Mouse (Mus musculus): ENCODE measurements around the gene Det1. TPM values are rescaled to one million over a fixed set of nuclear protein-coding genes. Genes with fewer than 3 reads are reported as not detected.
A peak's percentile ranks its signal among the peaks of the same experiment; 100 is the strongest.

The Det1 gene
- 9.5 and 12.5 TPM in 2 replicates for polyA plus RNA-seq (2015; fragmentation: Nextera tagmentation; extraction: Ambion mirVana)

DNA sequence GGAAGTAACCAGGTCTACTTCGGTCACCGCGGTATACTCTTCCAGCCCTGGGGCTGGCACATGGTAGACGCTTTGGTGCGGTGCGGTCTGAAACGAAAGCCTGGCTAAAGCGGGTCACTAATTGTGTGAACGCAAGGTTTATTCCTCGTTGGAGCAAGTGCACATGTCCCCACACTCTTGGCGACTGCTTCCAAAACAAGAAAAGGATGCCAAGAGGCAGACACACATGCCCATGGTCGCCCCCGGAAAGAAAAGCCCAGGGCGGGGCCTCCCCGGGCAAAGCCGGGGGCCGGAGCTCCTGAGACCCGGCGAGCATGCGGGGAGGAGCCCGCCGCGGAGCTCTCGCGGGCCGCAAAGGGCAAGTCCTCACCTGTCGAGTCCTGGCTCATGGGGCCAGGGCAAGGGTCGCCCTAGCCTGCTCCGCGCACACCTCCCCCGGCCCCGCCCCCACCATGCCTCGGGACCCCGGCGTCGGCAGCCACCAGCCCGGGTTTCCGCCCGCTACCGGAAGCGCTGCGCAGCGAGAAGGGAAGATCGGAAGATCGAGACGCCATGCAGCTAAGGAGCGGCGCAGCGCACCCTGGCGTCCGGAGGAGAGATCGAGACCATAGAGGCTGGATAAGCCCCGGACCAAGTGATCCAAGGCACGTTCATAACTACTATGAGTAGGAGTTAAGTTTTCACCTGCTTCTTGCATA lies at the start of gene Det1:
Gene Det1, minus strand, starts transcription at position 527 of the 698 bp plus-strand sequence.
- Histone ChIP-seq H3K27me3 (no peaks in the 10 kb centered on the region), H3K27ac (peak within 1 kb of the TSS; percentile 80), H3K9me3 (replicated peaks) (no peaks in the 10 kb centered on the region), H3K4me3 (peak within 1 kb of the TSS; percentile 99), H3K36me3 (peaks cover 18% of the 10 kb centered on the region), H3K4me1 (replicated peaks) (peaks cover 13% of the 10 kb centered on the region), H3K4me2 (peak within 1 kb of the TSS; percentile 72), H3K9ac (peak within 1 kb of the TSS; percentile 92)
- ATAC-seq (replicated peaks; ENCODE audit: insufficient number of reproducible peaks, insufficient read depth, low FRiP score, low read depth): peak; percentile 89
- WGBS: under 1% methylated on average over 53 of the region's 54 CpGs

DNA sequence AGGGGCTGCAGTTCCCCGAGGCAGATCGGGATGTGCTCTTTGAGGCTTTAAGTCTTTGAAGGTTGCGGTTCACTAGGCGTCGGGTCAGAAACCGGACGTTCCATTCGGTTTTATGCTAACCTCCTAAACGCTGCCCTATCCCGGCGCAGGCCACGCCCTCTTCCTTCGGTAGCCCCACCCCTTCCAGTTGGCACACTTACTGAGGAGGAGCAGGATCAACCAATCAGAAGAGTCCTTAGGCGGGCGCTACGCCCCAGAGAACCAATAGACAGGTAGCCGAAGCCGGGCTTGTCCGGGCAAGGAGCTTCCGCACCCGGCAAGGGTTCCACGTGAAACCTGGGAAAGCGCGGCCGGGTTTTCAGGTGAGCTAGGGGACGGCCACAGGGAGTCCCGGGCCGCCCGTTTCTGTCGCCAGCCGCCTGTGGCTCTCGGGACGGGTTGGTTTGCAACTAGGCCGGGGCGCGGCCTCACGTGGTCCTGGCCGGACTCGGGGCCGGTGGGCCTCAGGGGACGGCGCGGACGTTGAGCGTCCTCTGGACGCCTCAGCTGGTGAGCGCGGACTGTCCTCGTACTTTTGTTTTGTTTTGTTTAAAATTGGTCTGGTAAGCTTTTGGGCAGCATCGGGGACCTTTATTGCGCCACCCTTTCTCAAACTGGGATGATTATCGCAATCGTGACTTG lies 48.7 kb upstream of the Det1 start, which contains the start of gene Aen:
Gene Aen, plus strand, starts transcription at position 202 of the 681 bp plus-strand sequence.
- peak; percentile 99 for ATAC-seq (replicated peaks; ENCODE audit: insufficient number of reproducible peaks, insufficient read depth, low FRiP score, low read depth)
- H3K9ac ChIP-seq: peak within 1 kb of the TSS; percentile 79
- peak within 1 kb of the TSS; percentile 77 for H3K27ac ChIP-seq
- H3K9me3 ChIP-seq (replicated peaks): no peaks in the 10 kb centered on the region
- peak within 1 kb of the TSS; percentile 100 for H3K4me3 ChIP-seq
- peak within 1 kb of the TSS; percentile 90 for H3K4me2 ChIP-seq
- 2% methylated on average over 53 of the region's 53 CpGs for WGBS
- H3K36me3 ChIP-seq: no peaks in the 10 kb centered on the region; the same call in 1 of the 2 replicates
- H3K4me1 ChIP-seq (replicated peaks): peaks cover 18% of the 10 kb centered on the region
- no peaks in the 10 kb centered on the region for H3K27me3 ChIP-seq

DNA sequence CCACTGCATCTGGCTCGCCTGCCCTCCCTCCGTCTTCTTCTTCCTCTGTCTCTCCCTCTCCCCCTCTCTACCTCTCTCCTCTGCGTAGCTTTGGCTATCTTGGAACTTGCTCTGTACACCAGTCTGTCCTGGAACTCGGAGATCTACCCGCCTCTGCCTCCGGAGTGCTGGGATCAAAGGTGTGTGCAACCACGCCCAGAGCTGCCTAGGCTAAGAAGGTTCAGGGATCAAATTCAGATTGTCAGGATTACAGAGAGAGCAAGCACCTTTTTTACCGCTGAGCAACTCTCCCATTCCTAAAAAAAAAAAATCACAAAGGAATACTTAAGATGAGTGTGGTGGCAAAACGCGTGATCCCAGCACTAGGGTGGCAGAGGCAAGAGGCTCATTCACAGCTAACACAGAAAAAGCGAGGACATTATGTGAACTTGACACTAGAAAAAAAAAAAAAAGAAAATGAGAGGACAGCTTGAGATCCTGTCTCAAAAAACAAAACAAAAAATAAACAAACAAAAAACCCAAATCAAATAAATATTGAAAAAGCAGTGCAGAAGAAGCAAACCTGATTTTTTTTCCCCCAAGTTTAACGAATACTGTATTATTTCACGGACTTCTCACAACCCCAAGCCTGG lies 48.1 kb upstream of the Det1 start:
- H3K36me3 ChIP-seq: no peaks in the 10 kb centered on the region; the same call in 1 of the 2 replicates
- H3K4me1 ChIP-seq (replicated peaks): peaks cover 18% of the 10 kb centered on the region
- peak overlapping the region; percentile 49 for H3K9ac ChIP-seq
- peak overlapping the region; percentile 90 for H3K4me2 ChIP-seq
- H3K27me3 ChIP-seq: peaks cover 5% of the 10 kb centered on the region
- H3K4me3 ChIP-seq: peak overlapping the region; percentile 100
- peak overlapping the region; percentile 77 for H3K27ac ChIP-seq
- ATAC-seq (replicated peaks; ENCODE audit: insufficient number of reproducible peaks, insufficient read depth, low FRiP score, low read depth): no peak
- H3K9me3 ChIP-seq (replicated peaks): no peaks in the 10 kb centered on the region
- WGBS: 54% methylated on average over 13 of the region's 13 CpGs

DNA sequence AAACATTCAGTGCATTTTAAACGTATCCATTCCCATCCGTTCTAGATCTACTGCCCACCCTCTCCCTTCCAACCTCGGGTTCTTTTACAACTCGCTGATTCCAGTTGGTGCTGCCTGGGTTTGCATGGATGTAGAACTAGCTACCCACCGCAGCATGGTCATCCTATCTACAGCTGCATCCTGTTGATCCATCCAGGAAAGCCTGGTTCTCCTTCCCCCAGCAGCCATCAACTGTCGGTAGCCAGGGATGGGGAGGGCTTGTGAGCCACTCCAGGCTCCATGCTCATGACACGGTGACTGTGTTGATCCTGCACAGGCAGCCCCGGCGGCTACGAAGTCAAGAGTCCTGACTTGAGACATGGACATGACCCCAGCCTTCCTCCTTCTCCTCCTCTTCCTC lies 46.9 kb upstream of the Det1 start:
- no peak for ATAC-seq (replicated peaks; ENCODE audit: insufficient number of reproducible peaks, insufficient read depth, low FRiP score, low read depth)

DNA sequence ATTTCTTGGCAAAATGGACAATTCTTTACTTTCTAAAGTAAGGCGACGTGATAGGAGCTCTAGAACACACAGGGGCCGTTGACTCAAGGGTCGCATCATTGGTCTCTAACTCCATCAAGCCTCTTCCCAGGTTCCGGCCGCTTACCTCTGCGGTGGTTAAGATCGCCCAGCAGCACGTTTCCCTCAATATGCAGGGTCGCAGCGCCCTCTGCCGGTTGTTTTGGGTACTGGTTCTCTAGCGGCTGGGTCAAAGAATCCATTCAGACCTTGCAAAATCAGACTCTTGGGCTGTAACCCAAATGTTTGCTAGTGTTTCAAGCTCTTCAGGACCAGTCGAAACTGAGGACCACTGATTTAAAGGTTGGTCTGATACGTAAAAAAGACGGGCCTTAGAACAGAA lies 43.6 kb upstream of the Det1 start:
- WGBS: 2% methylated on average over 16 of the region's 16 CpGs

More for the DNA sequence above, 46.9 kb upstream of the Det1 start:
- Histone ChIP-seq H3K27me3 (peaks cover 13% of the 10 kb centered on the region), H3K9ac (no peak overlapping the region), H3K4me2 (no peak overlapping the region), H3K36me3 (no peaks in the 10 kb centered on the region; the same call in 1 of the 2 replicates), H3K4me1 (replicated peaks) (peaks cover 18% of the 10 kb centered on the region), H3K9me3 (replicated peaks) (no peaks in the 10 kb centered on the region), H3K27ac (no peak overlapping the region), H3K4me3 (no peak overlapping the region)
- WGBS: 68% methylated on average over 10 of the region's 10 CpGs

DNA sequence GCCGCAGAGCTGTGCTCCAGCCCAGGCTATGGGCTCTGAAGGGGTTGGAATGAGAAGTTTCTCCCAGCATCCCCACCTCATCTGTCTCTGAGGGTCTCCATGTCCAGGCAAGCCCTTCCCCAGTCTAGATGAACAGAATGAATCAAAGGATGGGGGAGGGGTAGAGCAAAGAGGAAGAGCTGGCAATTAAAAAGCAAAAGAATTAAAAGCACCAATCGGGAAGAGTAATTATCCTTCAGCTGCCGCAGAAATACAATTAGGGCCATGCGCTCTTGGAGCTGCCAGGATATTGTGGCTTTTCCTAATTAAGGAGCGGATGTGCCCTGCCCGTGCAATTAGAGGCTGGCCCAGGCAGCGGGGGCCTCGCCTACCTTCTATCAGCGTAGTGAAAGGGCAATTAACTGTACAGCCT lies 40.4 kb upstream of the Det1 start:
- no peak overlapping the region for H3K4me2 ChIP-seq
- no peaks in the 10 kb centered on the region for H3K9me3 ChIP-seq (replicated peaks)
- H3K27me3 ChIP-seq: peaks cover 75% of the 10 kb centered on the region
- H3K4me3 ChIP-seq: no peak overlapping the region
- H3K4me1 ChIP-seq (replicated peaks): peaks cover 8% of the 10 kb centered on the region
- no peaks in the 10 kb centered on the region for H3K36me3 ChIP-seq
- no peak for ATAC-seq (replicated peaks; ENCODE audit: insufficient number of reproducible peaks, insufficient read depth, low FRiP score, low read depth)
- WGBS: 65% methylated on average over 9 of the region's 9 CpGs
- no peak overlapping the region for H3K9ac ChIP-seq
- H3K27ac ChIP-seq: no peak overlapping the region

More for the DNA sequence above, 43.6 kb upstream of the Det1 start:
- H3K4me2 ChIP-seq: no peak overlapping the region
- peaks cover 45% of the 10 kb centered on the region for H3K27me3 ChIP-seq
- ATAC-seq (replicated peaks; ENCODE audit: insufficient number of reproducible peaks, insufficient read depth, low FRiP score, low read depth): no peak
- H3K27ac ChIP-seq: no peak overlapping the region
- no peak overlapping the region for H3K4me3 ChIP-seq
- no peaks in the 10 kb centered on the region for H3K36me3 ChIP-seq
- peaks cover 3% of the 10 kb centered on the region for H3K4me1 ChIP-seq (replicated peaks)
- H3K9me3 ChIP-seq (replicated peaks): no peaks in the 10 kb centered on the region
- no peak overlapping the region for H3K9ac ChIP-seq

DNA sequence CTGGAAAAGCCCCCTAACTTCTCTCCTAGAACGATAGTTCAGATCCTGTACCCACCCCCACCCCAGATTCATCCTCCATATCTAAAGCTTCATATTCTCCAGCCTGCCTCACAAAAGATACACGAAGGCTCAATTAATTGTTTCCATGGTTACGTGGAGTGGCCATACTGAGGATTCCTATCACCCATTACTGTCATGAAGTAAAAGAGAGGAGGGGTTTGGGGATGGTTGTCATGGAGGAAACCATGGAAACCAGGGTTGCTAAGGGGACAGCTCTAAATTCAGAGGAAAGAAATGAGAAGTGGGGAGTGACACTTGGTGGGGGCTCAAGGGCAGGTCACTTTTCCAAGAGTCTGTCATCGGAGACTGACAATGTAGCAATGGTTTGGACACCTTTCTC lies 39.4 kb upstream of the Det1 start:
- H3K9me3 ChIP-seq (replicated peaks): no peaks in the 10 kb centered on the region
- ATAC-seq (replicated peaks; ENCODE audit: insufficient number of reproducible peaks, insufficient read depth, low FRiP score, low read depth): no peak
- no peak overlapping the region for H3K27ac ChIP-seq
- no peak overlapping the region for H3K4me3 ChIP-seq
- WGBS: 71% methylated on average over 4 of the region's 4 CpGs
- H3K4me1 ChIP-seq (replicated peaks): peaks cover 9% of the 10 kb centered on the region
- peaks cover 82% of the 10 kb centered on the region for H3K27me3 ChIP-seq
- H3K4me2 ChIP-seq: no peak overlapping the region
- no peaks in the 10 kb centered on the region for H3K36me3 ChIP-seq
- no peak overlapping the region for H3K9ac ChIP-seq

DNA sequence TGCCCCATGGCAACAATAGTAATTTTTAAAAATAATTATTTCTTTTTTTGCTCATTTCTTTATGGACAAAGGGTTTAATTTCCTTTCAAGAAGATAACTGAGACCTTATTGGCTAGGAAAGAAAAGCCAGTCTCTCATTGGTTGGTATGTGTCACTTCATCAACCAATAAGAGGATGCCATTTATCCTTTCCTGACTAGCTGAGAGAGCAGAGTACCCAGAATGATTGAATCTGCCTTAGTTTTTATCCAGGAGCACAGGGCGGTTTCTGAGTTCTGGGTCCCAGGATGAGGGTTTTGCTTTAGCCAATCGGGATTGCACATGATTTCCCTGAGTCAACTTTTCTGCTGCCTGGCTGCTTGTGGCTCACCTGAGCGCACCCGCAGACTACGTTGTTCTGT lies 38.3 kb upstream of the Det1 start:
- no peak overlapping the region for H3K27ac ChIP-seq
- WGBS: 77% methylated on average over 5 of the region's 5 CpGs
- H3K9me3 ChIP-seq (replicated peaks): no peaks in the 10 kb centered on the region
- no peak for ATAC-seq (replicated peaks; ENCODE audit: insufficient number of reproducible peaks, insufficient read depth, low FRiP score, low read depth)
- peaks cover 89% of the 10 kb centered on the region for H3K27me3 ChIP-seq
- no peak overlapping the region for H3K4me3 ChIP-seq
- H3K4me2 ChIP-seq: no peak overlapping the region
- peaks cover 9% of the 10 kb centered on the region for H3K4me1 ChIP-seq (replicated peaks)
- no peaks in the 10 kb centered on the region for H3K36me3 ChIP-seq
- no peak overlapping the region for H3K9ac ChIP-seq

DNA sequence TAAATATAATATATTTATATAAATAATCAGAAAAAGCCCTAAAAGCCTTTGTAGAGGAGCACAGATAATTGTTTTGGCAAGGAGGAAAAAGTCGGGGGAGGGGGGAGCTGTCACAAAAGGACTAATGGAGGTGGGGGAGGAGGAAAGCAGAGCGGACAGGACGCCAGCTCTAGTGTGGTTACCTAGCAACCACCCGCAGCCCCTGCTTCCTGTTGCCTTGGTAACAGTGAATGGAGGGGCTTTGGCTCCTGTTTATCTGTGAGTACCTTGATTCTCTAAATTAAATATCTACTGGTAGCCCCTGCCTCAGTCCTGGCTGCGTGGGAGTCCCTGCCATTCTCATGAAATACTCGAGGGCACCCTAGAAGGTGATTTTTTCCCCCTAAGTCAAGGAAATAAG lies 37.1 kb upstream of the Det1 start:
- Histone ChIP-seq H3K9me3 (replicated peaks) (no peaks in the 10 kb centered on the region), H3K4me1 (replicated peaks) (peaks cover 9% of the 10 kb centered on the region), H3K4me3 (no peak overlapping the region), H3K27ac (no peak overlapping the region), H3K9ac (no peak overlapping the region), H3K4me2 (no peak overlapping the region), H3K27me3 (peaks cover 91% of the 10 kb centered on the region), H3K36me3 (no peaks in the 10 kb centered on the region)
- 11% methylated on average over 6 of the region's 6 CpGs for WGBS
- ATAC-seq (replicated peaks; ENCODE audit: insufficient number of reproducible peaks, insufficient read depth, low FRiP score, low read depth): no peak

DNA sequence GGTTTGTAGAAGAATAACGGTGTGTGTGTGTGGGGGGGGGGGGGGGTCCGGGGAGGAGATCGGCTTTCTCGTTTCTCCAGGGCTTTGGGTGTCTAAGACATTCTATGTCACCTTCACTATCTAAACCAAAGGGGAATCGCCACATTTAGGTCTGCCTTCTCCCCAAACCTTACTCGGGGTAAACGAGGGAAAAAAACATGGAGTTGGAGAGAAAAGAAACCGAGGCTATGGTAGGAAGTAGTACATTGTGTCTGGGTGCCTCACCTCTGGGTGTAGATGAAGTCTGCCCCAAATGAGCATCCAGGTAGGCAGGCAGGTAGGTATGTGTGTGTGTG lies 36.6 kb upstream of the Det1 start:
- Histone ChIP-seq H3K36me3 (no peaks in the 10 kb centered on the region), H3K4me2 (no peak overlapping the region), H3K27me3 (peaks cover 94% of the 10 kb centered on the region), H3K9ac (no peak overlapping the region), H3K9me3 (replicated peaks) (no peaks in the 10 kb centered on the region), H3K27ac (no peak overlapping the region), H3K4me1 (replicated peaks) (peaks cover 9% of the 10 kb centered on the region), H3K4me3 (no peak overlapping the region)
- 14% methylated on average over 7 of the region's 8 CpGs for WGBS
- no peak for ATAC-seq (replicated peaks; ENCODE audit: insufficient number of reproducible peaks, insufficient read depth, low FRiP score, low read depth)

DNA sequence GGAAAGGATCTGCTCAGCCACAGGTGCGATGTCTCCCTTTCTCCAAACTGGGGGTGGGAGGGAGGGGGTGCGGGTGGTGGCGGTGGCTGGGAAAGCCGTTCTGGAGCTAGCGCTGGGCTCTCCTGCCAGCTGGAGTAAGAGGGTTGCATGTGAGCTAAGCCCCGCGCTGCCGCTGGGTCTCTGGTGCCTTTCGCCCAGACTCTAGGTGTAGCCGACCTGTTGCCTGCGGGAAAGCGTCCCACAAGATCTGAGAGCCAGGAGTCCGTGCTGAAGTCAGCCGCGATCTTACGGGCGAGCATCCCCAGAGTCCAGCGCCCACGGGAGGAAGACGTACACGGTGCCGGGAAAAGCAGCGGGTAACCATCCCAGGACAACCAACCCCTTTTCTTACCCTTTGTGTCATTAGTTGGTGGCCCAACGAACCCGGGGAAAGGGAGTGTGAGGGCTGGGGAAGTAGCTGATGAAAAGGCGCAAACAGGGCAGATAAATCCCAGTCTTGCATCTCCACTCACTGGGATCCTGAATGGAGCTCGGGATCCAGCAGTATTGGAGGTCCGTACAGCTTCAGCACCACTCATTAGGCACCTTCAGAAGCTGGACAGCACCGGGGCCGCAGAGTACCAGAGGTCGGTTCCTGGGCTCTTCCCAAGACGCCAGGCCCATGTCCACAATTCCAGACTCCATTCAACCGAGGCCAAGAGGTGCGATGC lies 36.1 kb upstream of the Det1 start:
- H3K4me2 ChIP-seq: no peak overlapping the region
- H3K4me3 ChIP-seq: no peak overlapping the region

More for the DNA sequence above, 36.1 kb upstream of the Det1 start:
- no peak overlapping the region for H3K9ac ChIP-seq
- WGBS: 2% methylated on average over 34 of the region's 34 CpGs
- H3K4me1 ChIP-seq (replicated peaks): peaks cover 9% of the 10 kb centered on the region
- H3K9me3 ChIP-seq (replicated peaks): no peaks in the 10 kb centered on the region
- peaks cover 89% of the 10 kb centered on the region for H3K27me3 ChIP-seq
- no peak for ATAC-seq (replicated peaks; ENCODE audit: insufficient number of reproducible peaks, insufficient read depth, low FRiP score, low read depth)
- H3K27ac ChIP-seq: no peak overlapping the region
- no peaks in the 10 kb centered on the region for H3K36me3 ChIP-seq

Data from heart, embryonic 15.5 days (tissue).